Mouse (Mus musculus): ENCODE data around the gene Arfgef3. TPM values are rescaled to one million over a fixed set of nuclear protein-coding genes. Genes with fewer than 3 reads are reported as not detected.
"Not testable (repeated sequence)": the region's sequence is repeated elsewhere in the genome, so short reads cannot be mapped to it uniquely, and the experiment has no call there.

Arfgef3 gene
- polyA plus RNA-seq, 1 experiment: 0.42 TPM

GRCm38 (mm10) chr10:18647069-18647468 is 96.7 kb downstream of the Arfgef3 start:
- Histone ChIP-seq H3K27ac (ENCODE audit: insufficient read depth, low read length) (no peak overlapping the region), H3K4me1 (ENCODE audit: control insufficient read depth, insufficient read depth, low read length) (no peaks in the 10 kb centered on the region), H3K4me3 (ENCODE audit: insufficient read depth, low read length) (no peak overlapping the region)
- no peak for TF ChIP-seq POLR2A (IDR thresholded peaks at IDR 0.05; ENCODE audit: low read depth, low read length)
- TF ChIP-seq CTCF (IDR thresholded peaks at IDR 0.05; ENCODE audit: borderline replicate concordance, insufficient read depth, low read length): no peak

- no peaks in the 10 kb centered on the region for H3K4me1 ChIP-seq (ENCODE audit: control insufficient read depth, insufficient read depth, low read length)
- no peak for TF ChIP-seq CTCF (IDR thresholded peaks at IDR 0.05; ENCODE audit: borderline replicate concordance, insufficient read depth, low read length)
- H3K4me3 ChIP-seq (ENCODE audit: insufficient read depth, low read length): no peak overlapping the region
- no peak overlapping the region for H3K27ac ChIP-seq (ENCODE audit: insufficient read depth, low read length)
Observed at GRCm38 (mm10) chr10:18646035-18646434, 97.7 kb downstream of the Arfgef3 start.

DNA sequence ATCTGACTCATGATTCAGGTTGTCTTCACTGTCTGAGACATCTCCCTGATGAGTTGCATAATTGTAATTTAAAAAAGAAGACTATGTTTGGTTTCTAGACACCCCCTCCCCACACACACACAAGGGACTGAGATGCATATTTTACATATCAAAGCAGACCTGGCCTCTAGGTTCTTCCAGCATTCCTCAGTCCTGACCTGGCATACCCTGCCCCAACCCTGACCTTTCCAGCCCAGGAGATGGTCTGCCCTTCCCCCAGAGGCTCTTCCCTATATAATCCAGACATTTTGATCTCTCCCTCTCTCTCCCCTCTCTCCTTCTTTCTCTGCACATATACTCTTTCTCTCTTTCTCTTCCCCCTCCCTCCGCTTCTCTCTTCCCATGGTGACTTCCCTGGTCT is 99.4 kb downstream of the Arfgef3 start:
- no peak for TF ChIP-seq POLR2A (IDR thresholded peaks at IDR 0.05; ENCODE audit: low read depth, low read length)
- TF ChIP-seq CTCF (IDR thresholded peaks at IDR 0.05; ENCODE audit: borderline replicate concordance, insufficient read depth, low read length): no peak
- Histone ChIP-seq H3K4me3 (ENCODE audit: insufficient read depth, low read length) (no peak overlapping the region), H3K4me1 (ENCODE audit: control insufficient read depth, insufficient read depth, low read length) (no peaks in the 10 kb centered on the region), H3K27ac (ENCODE audit: insufficient read depth, low read length) (no peak overlapping the region)

GRCm38 (mm10) chr10:18643506-18643905 is 100.2 kb downstream of the Arfgef3 start:
- no peak overlapping the region for H3K4me3 ChIP-seq (ENCODE audit: insufficient read depth, low read length)

DNA sequence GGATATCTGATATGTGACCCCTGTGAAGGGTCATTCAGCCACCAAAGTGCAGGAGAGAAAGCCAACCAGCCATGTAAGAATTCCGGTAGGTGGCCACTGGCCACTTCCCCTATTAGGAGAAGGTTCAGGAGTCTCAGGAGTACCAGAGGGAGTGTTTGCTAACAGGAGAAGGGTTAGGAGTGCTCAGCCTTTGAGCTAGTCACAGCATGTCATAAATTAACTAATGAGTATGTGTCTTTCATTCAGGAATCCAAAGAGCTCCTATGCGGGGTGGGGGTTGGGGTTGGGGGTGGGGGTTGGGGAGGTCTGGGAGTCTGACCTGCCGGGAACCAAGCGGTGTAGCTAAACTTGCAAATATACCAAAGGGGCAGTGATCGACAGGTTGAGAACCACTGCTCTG is 100.9 kb downstream of the Arfgef3 start:
- no peak overlapping the region for H3K27ac ChIP-seq (ENCODE audit: insufficient read depth, low read length)
- no peak overlapping the region for H3K4me3 ChIP-seq (ENCODE audit: insufficient read depth, low read length)
- no peak for TF ChIP-seq CTCF (IDR thresholded peaks at IDR 0.05; ENCODE audit: borderline replicate concordance, insufficient read depth, low read length)
- TF ChIP-seq POLR2A (IDR thresholded peaks at IDR 0.05; ENCODE audit: low read depth, low read length): no peak
- H3K4me1 ChIP-seq (ENCODE audit: control insufficient read depth, insufficient read depth, low read length): no peaks in the 10 kb centered on the region

More at GRCm38 (mm10) chr10:18643506-18643905, 100.2 kb downstream of the Arfgef3 start:
- Histone ChIP-seq H3K27ac (ENCODE audit: insufficient read depth, low read length) (no peak overlapping the region), H3K4me1 (ENCODE audit: control insufficient read depth, insufficient read depth, low read length) (no peaks in the 10 kb centered on the region)
- no peak for TF ChIP-seq POLR2A (IDR thresholded peaks at IDR 0.05; ENCODE audit: low read depth, low read length)

DNA sequence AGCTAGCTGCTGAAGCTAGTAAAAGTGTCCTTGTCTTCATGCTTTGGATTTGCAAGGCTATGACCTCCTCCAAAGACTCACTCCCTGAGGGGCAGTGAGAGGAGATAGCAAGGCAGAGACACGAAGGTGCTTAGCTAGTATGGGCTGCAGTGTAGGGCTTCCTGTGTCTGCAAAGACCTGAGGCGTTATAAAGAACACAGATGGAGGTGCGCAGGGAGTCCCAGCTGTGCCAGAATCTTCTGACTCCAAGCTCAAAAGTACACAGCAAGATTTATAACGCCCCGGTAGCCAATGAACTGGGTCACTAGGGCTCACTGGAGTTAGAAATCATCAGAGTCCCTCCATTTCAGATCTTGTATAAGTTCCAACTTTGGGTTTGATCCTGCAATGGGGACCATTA is 103.2 kb downstream of the Arfgef3 start:
- Histone ChIP-seq H3K4me3 (ENCODE audit: insufficient read depth, low read length) (no peak overlapping the region), H3K4me1 (ENCODE audit: control insufficient read depth, insufficient read depth, low read length) (no peaks in the 10 kb centered on the region), H3K27ac (ENCODE audit: insufficient read depth, low read length) (no peak overlapping the region)
- TF ChIP-seq CTCF (IDR thresholded peaks at IDR 0.05; ENCODE audit: borderline replicate concordance, insufficient read depth, low read length): no peak

DNA sequence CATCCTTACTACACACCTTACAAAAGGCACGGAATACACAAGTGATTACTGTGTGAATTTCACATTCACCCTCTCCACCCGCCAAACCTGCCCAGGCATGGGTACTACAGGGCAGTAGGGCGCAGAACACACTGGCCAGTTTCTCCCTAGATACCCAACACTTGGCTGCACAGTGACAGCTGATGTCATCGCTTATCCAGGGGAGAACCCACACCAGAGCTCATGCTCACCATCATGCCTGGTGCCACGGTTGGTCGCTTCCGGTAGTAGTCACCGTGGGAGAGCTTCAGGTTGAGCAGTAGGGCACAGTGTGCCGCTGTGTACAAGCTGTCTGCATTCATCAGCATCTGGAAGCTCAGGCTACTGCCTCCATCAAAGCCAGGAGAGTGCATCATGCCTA is 108.3 kb downstream of the Arfgef3 start:
- Histone ChIP-seq H3K27ac (ENCODE audit: insufficient read depth, low read length) (no peak overlapping the region), H3K4me3 (ENCODE audit: insufficient read depth, low read length) (no peak overlapping the region), H3K4me1 (ENCODE audit: control insufficient read depth, insufficient read depth, low read length) (no peaks in the 10 kb centered on the region)
- TF ChIP-seq POLR2A (IDR thresholded peaks at IDR 0.05; ENCODE audit: low read depth, low read length): no peak
- no peak for TF ChIP-seq CTCF (IDR thresholded peaks at IDR 0.05; ENCODE audit: borderline replicate concordance, insufficient read depth, low read length)

- no peak for TF ChIP-seq CTCF (IDR thresholded peaks at IDR 0.05; ENCODE audit: borderline replicate concordance, insufficient read depth, low read length)
- TF ChIP-seq POLR2A (IDR thresholded peaks at IDR 0.05; ENCODE audit: low read depth, low read length): no peak
- Histone ChIP-seq H3K27ac (ENCODE audit: insufficient read depth, low read length) (no peak overlapping the region), H3K4me1 (ENCODE audit: control insufficient read depth, insufficient read depth, low read length) (no peaks in the 10 kb centered on the region), H3K4me3 (ENCODE audit: insufficient read depth, low read length) (no peak overlapping the region)
Observed at GRCm38 (mm10) chr10:18634405-18634985, 109.3 kb downstream of the Arfgef3 start.

DNA sequence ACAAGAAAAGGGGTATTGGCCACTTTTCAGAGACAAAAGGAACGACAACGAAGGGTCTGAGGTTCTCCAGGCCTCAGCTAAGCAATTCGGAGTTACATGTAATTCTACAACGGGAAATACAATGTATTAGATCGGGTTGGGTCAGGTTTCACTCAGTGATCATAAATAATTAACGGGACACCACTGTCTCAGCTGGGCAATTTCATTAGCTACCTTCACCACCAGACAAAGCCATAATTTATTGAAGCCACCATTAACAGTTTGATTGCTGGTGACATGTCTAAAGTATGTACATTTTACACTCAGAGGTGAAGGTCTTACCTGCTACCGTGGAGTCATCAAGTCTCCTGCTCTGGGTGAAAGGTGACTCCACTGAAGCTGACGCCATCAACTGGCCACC is 113.3 kb downstream of the Arfgef3 start:
- H3K4me1 ChIP-seq (ENCODE audit: control insufficient read depth, insufficient read depth, low read length): no peaks in the 10 kb centered on the region
- TF ChIP-seq CTCF (IDR thresholded peaks at IDR 0.05; ENCODE audit: borderline replicate concordance, insufficient read depth, low read length): no peak
- TF ChIP-seq POLR2A (IDR thresholded peaks at IDR 0.05; ENCODE audit: low read depth, low read length): no peak
- no peak overlapping the region for H3K4me3 ChIP-seq (ENCODE audit: insufficient read depth, low read length)

DNA sequence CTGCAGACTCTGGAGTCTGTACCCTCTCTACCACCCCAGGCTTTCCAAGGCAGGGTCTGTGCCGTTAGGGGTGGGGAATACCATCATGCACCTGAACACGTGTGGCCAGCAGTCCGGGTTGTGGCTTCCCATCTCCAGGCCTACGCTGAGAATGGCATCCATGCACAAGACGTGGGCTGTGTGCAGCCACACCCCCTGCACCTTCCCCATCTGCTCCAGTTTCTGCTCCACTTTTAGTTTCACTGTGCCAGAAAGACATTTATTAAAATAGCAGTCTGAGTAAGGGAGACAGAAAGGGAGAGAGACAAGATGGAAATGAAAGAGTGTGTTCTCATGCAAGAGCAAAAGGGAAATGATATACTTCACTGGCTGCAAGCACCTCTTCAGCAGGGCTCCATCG is 116.2 kb downstream of the Arfgef3 start:
- H3K4me3 ChIP-seq (ENCODE audit: insufficient read depth, low read length): no peak overlapping the region
- H3K27ac ChIP-seq (ENCODE audit: insufficient read depth, low read length): no peak overlapping the region
- H3K4me1 ChIP-seq (ENCODE audit: control insufficient read depth, insufficient read depth, low read length): no peaks in the 10 kb centered on the region
- TF ChIP-seq POLR2A (IDR thresholded peaks at IDR 0.05; ENCODE audit: low read depth, low read length): no peak
- no peak for TF ChIP-seq CTCF (IDR thresholded peaks at IDR 0.05; ENCODE audit: borderline replicate concordance, insufficient read depth, low read length)

More for the DNA sequence above, 113.3 kb downstream of the Arfgef3 start:
- no peak overlapping the region for H3K27ac ChIP-seq (ENCODE audit: insufficient read depth, low read length)

GRCm38 (mm10) chr10:18612796-18613195 is 131.0 kb downstream of the Arfgef3 start:
- no peaks in the 10 kb centered on the region for H3K4me1 ChIP-seq (ENCODE audit: control insufficient read depth, insufficient read depth, low read length)

DNA sequence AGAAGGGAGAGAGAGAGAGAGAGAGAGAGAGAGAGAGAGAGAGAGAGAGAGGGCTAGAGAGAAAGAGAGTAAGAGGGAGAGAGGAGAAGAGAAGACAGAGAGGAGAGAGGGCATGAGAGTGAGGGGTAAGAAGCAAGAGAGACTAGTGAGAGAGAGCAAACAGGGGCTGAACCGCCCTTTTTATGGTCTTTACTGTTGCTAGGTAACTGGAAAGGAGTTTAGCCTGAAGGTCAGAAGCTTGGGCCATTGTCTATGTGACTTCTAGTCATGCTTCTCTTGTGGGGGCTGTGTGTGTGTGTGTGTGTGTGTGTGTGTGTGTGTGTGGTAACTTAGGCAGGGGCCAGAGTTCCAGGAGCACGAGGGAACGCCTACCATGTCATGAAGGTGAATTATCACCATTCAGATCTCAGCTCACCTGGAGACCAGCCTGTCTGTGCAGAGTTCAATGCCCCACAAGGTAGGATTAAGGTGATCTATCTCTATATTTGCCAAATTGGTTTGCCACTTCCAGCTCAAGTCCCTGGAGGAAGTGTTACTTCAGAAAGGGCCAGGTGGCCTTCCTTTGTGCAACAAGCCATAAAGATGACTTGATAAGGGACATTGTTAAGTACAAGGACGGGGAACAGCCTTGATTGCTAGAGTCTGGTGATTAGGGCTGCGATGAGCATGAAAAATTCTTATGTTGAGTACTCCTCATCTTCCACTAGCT is 138.8 kb downstream of the Arfgef3 start:
- not testable (repeated sequence) for H3K4me3 ChIP-seq (ENCODE audit: insufficient read depth, low read length); H3K27ac ChIP-seq (ENCODE audit: insufficient read depth, low read length); H3K4me1 ChIP-seq (ENCODE audit: control insufficient read depth, insufficient read depth, low read length)

More at GRCm38 (mm10) chr10:18612796-18613195, 131.0 kb downstream of the Arfgef3 start:
- TF ChIP-seq POLR2A (IDR thresholded peaks at IDR 0.05; ENCODE audit: low read depth, low read length) (no peak), CTCF (IDR thresholded peaks at IDR 0.05; ENCODE audit: borderline replicate concordance, insufficient read depth, low read length) (no peak)
- no peak overlapping the region for H3K4me3 ChIP-seq (ENCODE audit: insufficient read depth, low read length)
- H3K27ac ChIP-seq (ENCODE audit: insufficient read depth, low read length): no peak overlapping the region
